Mouse (Mus musculus): ENCODE results near the gene Tyw1. TPM values are rescaled to one million over a fixed set of nuclear protein-coding genes. Genes with fewer than 3 reads are reported as not detected.

The Tyw1 gene
- polyA plus RNA-seq, 1 experiment from 2014 or later = 10.9 TPM

DNA sequence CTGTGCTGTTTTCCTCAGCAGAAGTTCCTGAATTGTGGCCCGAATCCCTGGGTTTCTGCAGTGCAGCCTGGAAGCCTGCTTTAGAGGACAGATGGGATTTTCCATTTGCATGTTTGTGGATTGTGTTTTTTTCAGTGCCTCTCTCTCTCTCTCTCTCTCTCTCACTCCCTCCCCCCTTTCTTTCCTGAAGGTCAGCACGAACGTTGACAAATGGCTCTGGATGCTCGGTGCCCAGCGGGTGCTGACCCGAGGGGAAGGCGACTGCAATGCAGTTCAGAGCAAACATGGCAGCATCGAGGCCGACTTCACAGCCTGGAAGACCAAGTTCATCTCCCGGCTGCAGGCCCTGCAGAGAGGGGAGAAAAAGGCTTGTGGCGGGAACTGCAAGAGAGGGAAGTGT lies 13.6 kb downstream of the Tyw1 start:
- no peak overlapping the region for H3K9ac ChIP-seq (replicated peaks)
- no peaks in the 10 kb centered on the region for H3K4me1 ChIP-seq (ENCODE audit: insufficient read depth)
- WGBS (ENCODE audit: insufficient replicate concordance) = 74% methylated on average over 11 of the region's 11 CpGs
- no peak overlapping the region for H3K4me3 ChIP-seq (ENCODE audit: low read depth, low read length)
- peaks cover 38% of the 10 kb centered on the region for H3K36me3 ChIP-seq (replicated peaks; ENCODE audit: insufficient read depth, low read length)
- H3K4me2 ChIP-seq (ENCODE audit: low read depth, low read length) = no peak overlapping the region
- DNase-seq (no peak), ATAC-seq (no peak)
- H3K27ac ChIP-seq (ENCODE audit: low read depth) = no peak overlapping the region
- H3K27me3 ChIP-seq (ENCODE audit: insufficient read depth, low read length) = no peaks in the 10 kb centered on the region
- no peaks in the 10 kb centered on the region for H3K9me3 ChIP-seq (ENCODE audit: low read length)
- TF ChIP-seq EP300 (IDR thresholded peaks at IDR 0.05; ENCODE audit: low read depth) (no peak), CTCF (IDR thresholded peaks at IDR 0.05; ENCODE audit: low read depth) (no peak)

DNA sequence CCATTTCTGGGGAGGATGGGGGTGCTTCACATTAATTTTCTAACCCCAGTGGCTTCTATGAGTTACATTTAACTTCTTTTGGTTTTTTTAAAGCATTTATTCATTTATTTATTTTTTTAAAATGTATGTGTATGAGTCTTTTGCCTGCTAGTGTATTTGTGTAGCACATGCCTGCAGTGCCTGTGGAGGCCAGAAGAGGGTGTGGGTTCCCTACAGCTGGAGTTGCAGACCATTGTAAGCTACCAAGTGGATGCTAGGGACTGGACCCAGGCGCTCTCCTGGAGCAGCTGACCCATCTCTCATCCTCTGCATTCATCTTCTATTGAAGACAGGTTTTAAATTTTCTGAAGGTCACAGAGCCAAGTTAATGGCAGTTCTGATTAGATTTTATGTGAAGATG lies 16.9 kb downstream of the Tyw1 start:
- Histone ChIP-seq H3K27me3 (ENCODE audit: insufficient read depth, low read length) (no peaks in the 10 kb centered on the region), H3K9me3 (ENCODE audit: low read length) (no peaks in the 10 kb centered on the region), H3K27ac (ENCODE audit: low read depth) (no peak overlapping the region), H3K9ac (replicated peaks) (no peak overlapping the region), H3K4me3 (ENCODE audit: low read depth, low read length) (no peak overlapping the region), H3K4me2 (ENCODE audit: low read depth, low read length) (no peak overlapping the region), H3K36me3 (replicated peaks; ENCODE audit: insufficient read depth, low read length) (peaks cover 46% of the 10 kb centered on the region), H3K4me1 (ENCODE audit: insufficient read depth) (no peaks in the 10 kb centered on the region)
- no peak for ATAC-seq
- no peak for DNase-seq
- no peak for TF ChIP-seq EP300 (IDR thresholded peaks at IDR 0.05; ENCODE audit: low read depth)
- peak; percentile 50 for TF ChIP-seq CTCF (IDR thresholded peaks at IDR 0.05; ENCODE audit: low read depth)
- 92% methylated on average over 1 of the region's 1 CpGs for WGBS (ENCODE audit: insufficient replicate concordance)

DNA sequence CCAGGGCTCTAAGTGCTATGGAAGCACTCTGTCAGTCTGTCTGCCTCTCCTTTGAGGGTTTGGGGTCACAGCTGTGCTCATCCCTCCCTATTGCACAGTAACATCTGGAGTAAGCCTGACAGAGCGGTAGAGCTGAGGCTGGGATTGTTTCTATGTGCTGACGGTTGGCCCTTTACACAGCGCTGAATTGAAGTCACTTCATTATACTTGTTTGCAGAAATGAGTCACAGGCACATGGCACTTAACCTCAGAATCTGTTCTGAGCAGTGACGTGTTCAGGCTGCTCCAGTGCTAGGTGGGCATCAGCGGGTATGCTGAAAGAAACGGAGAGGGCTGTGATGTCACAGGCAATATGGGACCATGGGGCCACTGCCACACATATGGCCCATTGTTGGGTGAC lies 17.6 kb downstream of the Tyw1 start:
- H3K9me3 ChIP-seq (ENCODE audit: low read length) = no peaks in the 10 kb centered on the region
- no peak overlapping the region for H3K9ac ChIP-seq (replicated peaks)
- DNase-seq (no peak), ATAC-seq (no peak)
- no peaks in the 10 kb centered on the region for H3K27me3 ChIP-seq (ENCODE audit: insufficient read depth, low read length)
- TF ChIP-seq CTCF (IDR thresholded peaks at IDR 0.05; ENCODE audit: low read depth) (no peak), EP300 (IDR thresholded peaks at IDR 0.05; ENCODE audit: low read depth) (no peak)
- H3K27ac ChIP-seq (ENCODE audit: low read depth) = no peak overlapping the region
- WGBS (ENCODE audit: insufficient replicate concordance) = 93% methylated on average over 6 of the region's 6 CpGs
- H3K4me2 ChIP-seq (ENCODE audit: low read depth, low read length) = no peak overlapping the region
- peaks cover 41% of the 10 kb centered on the region for H3K36me3 ChIP-seq (replicated peaks; ENCODE audit: insufficient read depth, low read length)
- no peaks in the 10 kb centered on the region; the same call in 1 of the 2 replicates for H3K4me1 ChIP-seq (ENCODE audit: insufficient read depth)
- H3K4me3 ChIP-seq (ENCODE audit: low read depth, low read length) = no peak overlapping the region

DNA sequence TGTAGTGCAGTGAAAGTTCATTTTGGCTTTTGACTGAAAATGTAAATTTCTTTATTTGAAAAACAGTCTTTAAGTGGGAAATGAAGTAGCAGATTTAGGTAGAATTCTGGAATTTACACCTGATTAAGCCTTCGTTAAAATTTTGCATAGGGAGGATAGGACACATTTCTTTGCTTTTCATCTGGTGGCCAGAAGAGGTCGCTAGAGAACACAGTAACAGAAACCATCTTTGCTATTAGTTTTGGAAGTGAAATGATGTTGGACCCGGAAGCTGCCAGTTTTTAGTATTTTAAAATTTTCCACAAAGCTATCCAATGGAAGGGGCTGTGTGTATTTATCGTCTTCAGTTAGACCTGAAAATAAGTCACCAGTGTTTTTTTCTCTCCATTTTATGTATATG lies 20.1 kb downstream of the Tyw1 start:
- Histone ChIP-seq H3K27me3 (ENCODE audit: insufficient read depth, low read length) (no peaks in the 10 kb centered on the region), H3K9ac (replicated peaks) (no peak overlapping the region), H3K27ac (ENCODE audit: low read depth) (no peak overlapping the region), H3K36me3 (replicated peaks; ENCODE audit: insufficient read depth, low read length) (peaks cover 39% of the 10 kb centered on the region), H3K9me3 (ENCODE audit: low read length) (no peaks in the 10 kb centered on the region), H3K4me2 (ENCODE audit: low read depth, low read length) (no peak overlapping the region), H3K4me3 (ENCODE audit: low read depth, low read length) (no peak overlapping the region), H3K4me1 (ENCODE audit: insufficient read depth) (no peaks in the 10 kb centered on the region; the same call in 1 of the 2 replicates)
- no peak for ATAC-seq
- TF ChIP-seq CTCF (IDR thresholded peaks at IDR 0.05; ENCODE audit: low read depth) = peak; percentile 76
- no peak for TF ChIP-seq EP300 (IDR thresholded peaks at IDR 0.05; ENCODE audit: low read depth)
- no peak for DNase-seq
- WGBS (ENCODE audit: insufficient replicate concordance) = 45% methylated on average over 4 of the region's 4 CpGs

DNA sequence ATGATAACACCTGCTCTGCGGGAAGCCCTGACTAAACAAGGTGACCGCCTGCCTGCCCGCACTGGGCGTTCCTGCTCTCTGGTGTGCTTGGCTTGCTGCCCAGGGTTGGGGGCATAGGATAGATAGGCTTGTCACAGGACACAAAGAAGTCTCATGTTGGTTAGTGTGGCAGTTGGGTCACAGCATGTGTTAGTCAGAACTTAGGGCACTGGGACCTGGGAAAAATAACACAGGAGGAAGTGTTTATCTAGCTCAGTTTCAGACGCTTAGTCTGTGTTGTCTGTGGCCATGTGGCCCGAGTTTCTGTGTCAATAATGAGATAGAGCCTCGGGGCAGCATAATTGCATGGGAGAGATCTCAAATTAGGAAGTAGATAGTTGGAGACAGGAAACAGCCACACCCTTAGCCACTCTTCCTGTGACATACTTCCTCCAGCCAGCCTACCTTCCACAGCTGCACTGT lies 22.6 kb downstream of the Tyw1 start:
- peak overlapping the region; percentile 25; the same call in 1 of the 2 replicates for H3K27ac ChIP-seq (ENCODE audit: low read depth)
- peaks cover 37% of the 10 kb centered on the region for H3K36me3 ChIP-seq (replicated peaks; ENCODE audit: insufficient read depth, low read length)
- no peak overlapping the region for H3K4me3 ChIP-seq (ENCODE audit: low read depth, low read length)
- H3K9me3 ChIP-seq (ENCODE audit: low read length) = no peaks in the 10 kb centered on the region
- no peak overlapping the region for H3K4me2 ChIP-seq (ENCODE audit: low read depth, low read length)
- ATAC-seq = peak; percentile 56
- H3K27me3 ChIP-seq (ENCODE audit: insufficient read depth, low read length) = no peaks in the 10 kb centered on the region
- no peak overlapping the region for H3K9ac ChIP-seq (replicated peaks)
- no peak for TF ChIP-seq EP300 (IDR thresholded peaks at IDR 0.05; ENCODE audit: low read depth)
- no peak for TF ChIP-seq CTCF (IDR thresholded peaks at IDR 0.05; ENCODE audit: low read depth)
- no peaks in the 10 kb centered on the region; the same call in 1 of the 2 replicates for H3K4me1 ChIP-seq (ENCODE audit: insufficient read depth)
- peak; percentile 22 for DNase-seq
- 45% methylated on average over 7 of the region's 7 CpGs for WGBS (ENCODE audit: insufficient replicate concordance)

DNA sequence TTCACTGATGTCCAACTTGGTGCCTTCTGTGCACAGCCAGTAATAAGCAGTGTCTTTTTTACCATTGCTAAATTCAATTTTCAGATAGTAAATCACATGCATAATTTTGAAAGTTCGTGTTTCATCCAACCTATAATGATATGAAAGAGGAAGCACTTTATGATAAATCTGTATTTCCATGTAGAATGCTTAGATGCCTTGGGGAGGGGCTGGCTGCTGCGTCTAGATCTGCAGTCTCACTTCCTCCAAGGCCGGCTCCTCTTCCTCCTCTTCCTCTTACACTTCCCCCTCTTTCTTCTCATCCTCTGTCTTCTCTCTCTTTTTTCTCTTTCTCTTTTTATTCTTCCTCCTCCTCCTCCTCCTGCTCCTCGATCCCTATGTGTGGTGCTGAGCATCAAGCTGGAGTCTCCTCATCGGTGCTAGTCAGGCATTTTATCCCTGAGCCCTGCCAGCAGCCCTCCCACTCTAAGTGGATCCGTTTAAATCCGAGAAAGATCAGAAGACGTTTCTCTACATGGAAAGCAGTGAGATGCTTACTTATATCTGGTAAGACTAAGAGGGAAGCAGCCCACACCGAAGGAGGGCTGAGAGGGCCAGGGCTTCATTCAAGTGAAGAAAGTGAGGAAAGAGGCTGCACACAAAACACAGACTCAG lies 27.8 kb downstream of the Tyw1 start:
- Histone ChIP-seq H3K27me3 (ENCODE audit: insufficient read depth, low read length) (no peaks in the 10 kb centered on the region), H3K9me3 (ENCODE audit: low read length) (no peaks in the 10 kb centered on the region), H3K4me1 (ENCODE audit: insufficient read depth) (no peaks in the 10 kb centered on the region; the same call in 1 of the 2 replicates), H3K9ac (replicated peaks) (no peak overlapping the region), H3K4me2 (ENCODE audit: low read depth, low read length) (no peak overlapping the region), H3K4me3 (ENCODE audit: low read depth, low read length) (no peak overlapping the region), H3K36me3 (replicated peaks; ENCODE audit: insufficient read depth, low read length) (peaks cover 26% of the 10 kb centered on the region), H3K27ac (ENCODE audit: low read depth) (no peak overlapping the region)
- WGBS (ENCODE audit: insufficient replicate concordance) = 84% methylated on average over 9 of the region's 9 CpGs
- no peak for DNase-seq
- ATAC-seq = no peak
- TF ChIP-seq EP300 (IDR thresholded peaks at IDR 0.05; ENCODE audit: low read depth) = no peak
- TF ChIP-seq CTCF (IDR thresholded peaks at IDR 0.05; ENCODE audit: low read depth) = no peak

All from liver, postnatal 0 days (tissue).